Comparison of ENCODE assay signal across 27 mouse cellular contexts in the genomic region with DNA sequence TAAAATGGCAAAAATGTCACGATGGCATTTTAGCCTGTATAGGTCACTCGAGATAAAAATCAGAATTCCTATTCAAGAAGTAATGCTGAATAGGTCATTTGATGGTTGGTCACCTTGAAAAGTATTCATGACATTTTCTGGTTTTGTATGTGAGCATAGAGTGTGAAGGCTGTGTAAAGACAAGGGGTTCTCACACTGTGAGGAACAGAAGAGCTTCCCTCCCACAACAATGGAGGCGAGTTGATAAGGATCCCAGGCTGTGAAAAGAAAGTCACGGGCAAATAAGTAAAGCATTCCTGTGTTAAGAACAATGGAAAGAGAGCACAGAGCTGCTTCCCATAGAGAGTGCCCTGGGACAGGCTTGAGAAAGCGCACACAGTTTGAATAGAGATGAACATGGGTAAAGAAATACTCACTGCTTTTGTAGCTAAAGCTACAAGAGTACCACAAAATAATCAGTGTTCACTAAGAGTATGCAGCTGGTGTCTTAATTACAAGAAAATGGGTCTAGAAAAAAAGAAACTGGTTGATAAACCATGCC.
A peak's percentile ranks its signal among the peaks of the same experiment; 100 is the strongest.
DNase-seq lines count a peak whose midpoint lies in the region; ATAC-seq lines count a peak whose summit lies in the region.
"Had no signal": no experiment of that assay in that cellular context is flagged by ENCODE, and none has a peak within 500 bp of the region (broad histone marks: within the 10 kb centered on the region; RNA-seq: fewer than 3 reads in every experiment).

No protein-coding gene starts in this region.

- ATAC-seq in forebrain, embryonic 12.5 days (ENCODE audit: low FRiP score) = 0 out of 2 replicates have a peak, but pooled peaks have one; percentile 17
- no peak for ATAC-seq in forebrain, embryonic 16.5 days
- peak; percentile 49; the same call in 1 of the 2 replicates for ATAC-seq in midbrain, embryonic 12.5 days (ENCODE audit: low FRiP score, low read depth)
- no peak for ATAC-seq in midbrain, embryonic 16.5 days
- ATAC-seq in midbrain, embryonic 14.5 days (ENCODE audit: low FRiP score, low TSS enrichment) = no peak
- ATAC-seq: activated CD4-positive, CD25-positive, alpha-beta regulatory T cell, adult 4 months; Patski had no signal

- H3K27ac ChIP-seq in forebrain, embryonic 12.5 days = no peak overlapping the region
- no peak overlapping the region for H3K27ac ChIP-seq in forebrain, embryonic 16.5 days (ENCODE audit: low read length)
- no peak overlapping the region for H3K27ac ChIP-seq in midbrain, embryonic 12.5 days (replicated peaks)
- H3K27ac ChIP-seq in midbrain, embryonic 16.5 days (ENCODE audit: low read length) = no peak overlapping the region
- no peak overlapping the region for H3K27ac ChIP-seq in midbrain, embryonic 14.5 days (replicated peaks; ENCODE audit: low read depth, low read length)
- H3K27ac ChIP-seq: forebrain, embryonic 10.5 days; gastrocnemius, adult 2 months; heart, embryonic 15.5 days; kidney, embryonic 15.5 days; limb, embryonic 10.5 days; liver, embryonic 15.5 days; lung, embryonic 15.5 days had no signal

- H3K27me3 ChIP-seq in forebrain, embryonic 12.5 days = no peaks in the 10 kb centered on the region
- H3K27me3 ChIP-seq in forebrain, embryonic 16.5 days (replicated peaks; ENCODE audit: control insufficient read depth, insufficient read depth, low read length) = no peaks in the 10 kb centered on the region
- H3K27me3 ChIP-seq in midbrain, embryonic 12.5 days = 0 out of 2 replicates have a peak, but pooled peaks cover 3% of the 10 kb centered on the region
- no peaks in the 10 kb centered on the region for H3K27me3 ChIP-seq in midbrain, embryonic 16.5 days (ENCODE audit: control insufficient read depth, insufficient read depth, low read depth, low read length)
- no peaks in the 10 kb centered on the region for H3K27me3 ChIP-seq in midbrain, embryonic 14.5 days (ENCODE audit: control insufficient read depth, insufficient read depth, low read length)
- H3K27me3 ChIP-seq: heart, embryonic 15.5 days; kidney, embryonic 15.5 days; liver, embryonic 15.5 days; lung, embryonic 15.5 days; Patski had no signal

- DNase-seq in embryo, embryonic 10 days (ENCODE audit: low spot score) = peak; percentile 71
- DNase-seq in midbrain, embryonic 14.5 days = peak; percentile 11
- no peak for DNase-seq in gastrocnemius, postnatal 14 days
- DNase-seq: adrenal gland, adult 8-10 months; cerebellum, adult 11-12 months; cerebellum, postnatal 10 days; gastrocnemius, adult 2 months; heart, postnatal 36 days; kidney, adult 11 months; kidney, postnatal 4 days; layer of hippocampus, adult 9-11 months; liver; lung, postnatal 4 days; right cerebral cortex, postnatal 25 days; spleen, adult 18-20 months had no signal

- no peak overlapping the region for H3K4me3 ChIP-seq in forebrain, embryonic 12.5 days (replicated peaks)
- H3K4me3 ChIP-seq in forebrain, embryonic 16.5 days (replicated peaks; ENCODE audit: low read length) = no peak overlapping the region
- no peak overlapping the region for H3K4me3 ChIP-seq in midbrain, embryonic 12.5 days
- H3K4me3 ChIP-seq in midbrain, embryonic 16.5 days (ENCODE audit: low read depth, low read length) = no peak overlapping the region
- no peak overlapping the region for H3K4me3 ChIP-seq in midbrain, embryonic 14.5 days (replicated peaks; ENCODE audit: low read depth, low read length)
- H3K4me3 ChIP-seq: forebrain, embryonic 10.5 days; gastrocnemius, adult 2 months; heart, embryonic 15.5 days; kidney, embryonic 15.5 days; limb, embryonic 10.5 days; liver, embryonic 15.5 days; lung, embryonic 15.5 days had no signal

- no peak overlapping the region for H3K4me2 ChIP-seq in forebrain, embryonic 12.5 days
- no peak overlapping the region for H3K4me2 ChIP-seq in forebrain, embryonic 16.5 days (ENCODE audit: low read length)
- no peak overlapping the region for H3K4me2 ChIP-seq in midbrain, embryonic 12.5 days (replicated peaks)
- H3K4me2 ChIP-seq in midbrain, embryonic 16.5 days (ENCODE audit: low read length) = no peak overlapping the region
- no peak overlapping the region for H3K4me2 ChIP-seq in midbrain, embryonic 14.5 days (ENCODE audit: low read length)
- H3K4me2 ChIP-seq: heart, embryonic 15.5 days; kidney, embryonic 15.5 days; liver, embryonic 15.5 days; lung, embryonic 15.5 days had no signal

- WGBS in forebrain, embryonic 12.5 days = 6% methylated on average over 5 of the region's 5 CpGs
- WGBS in forebrain, embryonic 16.5 days = 4% methylated on average over 5 of the region's 5 CpGs
- 10% methylated on average over 5 of the region's 5 CpGs for WGBS in midbrain, embryonic 12.5 days
- 5% methylated on average over 5 of the region's 5 CpGs for WGBS in midbrain, embryonic 16.5 days
- under 1% methylated on average over 5 of the region's 5 CpGs for WGBS in midbrain, embryonic 14.5 days

- H3K9me3 ChIP-seq in forebrain, embryonic 12.5 days = no peaks in the 10 kb centered on the region
- no peaks in the 10 kb centered on the region for H3K9me3 ChIP-seq in forebrain, embryonic 16.5 days (ENCODE audit: control insufficient read depth, low read length)
- H3K9me3 ChIP-seq in midbrain, embryonic 12.5 days = no peaks in the 10 kb centered on the region
- no peaks in the 10 kb centered on the region for H3K9me3 ChIP-seq in midbrain, embryonic 16.5 days (replicated peaks; ENCODE audit: control insufficient read depth, low read length, poor library complexity, severe bottlenecking)
- H3K9me3 ChIP-seq in midbrain, embryonic 14.5 days (ENCODE audit: control insufficient read depth, low read length) = no peaks in the 10 kb centered on the region
- H3K9me3 ChIP-seq: forebrain, embryonic 10.5 days; heart, embryonic 15.5 days; kidney, embryonic 15.5 days; limb, embryonic 10.5 days; liver, embryonic 15.5 days; lung, embryonic 15.5 days had no signal

- no peaks in the 10 kb centered on the region for H3K36me3 ChIP-seq in forebrain, embryonic 12.5 days (replicated peaks)
- no peaks in the 10 kb centered on the region for H3K36me3 ChIP-seq in forebrain, embryonic 16.5 days (ENCODE audit: control insufficient read depth, insufficient read depth)
- no peaks in the 10 kb centered on the region for H3K36me3 ChIP-seq in midbrain, embryonic 12.5 days
- no peaks in the 10 kb centered on the region for H3K36me3 ChIP-seq in midbrain, embryonic 16.5 days (ENCODE audit: control insufficient read depth, insufficient read depth, low read length)
- H3K36me3 ChIP-seq in midbrain, embryonic 14.5 days (ENCODE audit: control insufficient read depth, insufficient read depth, low read length) = no peaks in the 10 kb centered on the region
- H3K36me3 ChIP-seq: forebrain, embryonic 10.5 days; heart, embryonic 15.5 days; kidney, embryonic 15.5 days; limb, embryonic 10.5 days; liver, embryonic 15.5 days; lung, embryonic 15.5 days had no signal

- H3K9ac ChIP-seq in forebrain, embryonic 12.5 days = no peak overlapping the region
- H3K9ac ChIP-seq in forebrain, embryonic 16.5 days (replicated peaks; ENCODE audit: low read depth, low read length) = no peak overlapping the region
- no peak overlapping the region for H3K9ac ChIP-seq in midbrain, embryonic 12.5 days (replicated peaks)
- H3K9ac ChIP-seq in midbrain, embryonic 16.5 days (ENCODE audit: low read depth, low read length) = no peak overlapping the region
- H3K9ac ChIP-seq in midbrain, embryonic 14.5 days (replicated peaks; ENCODE audit: low read length) = no peak overlapping the region
- H3K9ac ChIP-seq: heart, embryonic 15.5 days; kidney, embryonic 15.5 days; liver, embryonic 15.5 days; lung, embryonic 15.5 days had no signal

- peaks cover 6% of the 10 kb centered on the region for H3K4me1 ChIP-seq in forebrain, embryonic 12.5 days
- no peaks in the 10 kb centered on the region for H3K4me1 ChIP-seq in forebrain, embryonic 16.5 days (replicated peaks; ENCODE audit: control insufficient read depth, insufficient read depth, low read length)
- H3K4me1 ChIP-seq in midbrain, embryonic 12.5 days = 0 out of 2 replicates have a peak, but pooled peaks cover 5% of the 10 kb centered on the region
- H3K4me1 ChIP-seq in midbrain, embryonic 16.5 days (ENCODE audit: control insufficient read depth, insufficient read depth, low read length) = 0 out of 2 replicates have a peak, but pooled peaks cover 2% of the 10 kb centered on the region
- H3K4me1 ChIP-seq in midbrain, embryonic 14.5 days (ENCODE audit: control insufficient read depth, insufficient read depth, low read length) = no peaks in the 10 kb centered on the region
- H3K4me1 ChIP-seq: heart, embryonic 15.5 days; kidney, embryonic 15.5 days; limb, embryonic 10.5 days; liver, embryonic 15.5 days; lung, embryonic 15.5 days had no signal

- intact Hi-C loops in gastrocnemius, postnatal 14 days (cut with DNase I; ENCODE audit: low total_unique reads) = no loop called here

Comparison
In these comparisons a context has a peak if more than half of its experiments do, and no peak if none do; other contexts are left out.
1. ATAC-seq: peak in forebrain, embryonic 12.5 days (single experiment) and midbrain, embryonic 12.5 days (single experiment); none in forebrain, embryonic 16.5 days (single experiment), midbrain, embryonic 16.5 days (single experiment) and midbrain, embryonic 14.5 days (single experiment).